In genomic region chr9:37407850-37408502, GRCm38 (mm10) we compare ENCODE assay signal across 9 mouse cellular contexts. TPM values are rescaled to one million over a fixed set of nuclear protein-coding genes. Genes with fewer than 3 reads are reported as not detected.
A peak's percentile ranks its signal among the peaks of the same experiment; 100 is the strongest.
DNase-seq lines count a peak whose midpoint lies in the region; ATAC-seq and TF ChIP-seq lines count a peak whose summit lies in the region.
"Had no signal": no experiment of that assay in that cellular context is flagged by ENCODE, and none has a peak within 500 bp of the region (broad histone marks: within the 10 kb centered on the region; RNA-seq: fewer than 3 reads in every experiment).

No protein-coding gene starts in this region.

- no peak for ATAC-seq in heart, embryonic 12.5 days (ENCODE audit: insufficient number of reproducible peaks, low FRiP score)
- ATAC-seq in forebrain, embryonic 16.5 days: peak; percentile 82
- ATAC-seq in CD4-positive, CD25-positive, alpha-beta regulatory T cell, adult 4 months: no peak
- no peak for ATAC-seq in megakaryocyte, adult 5-6 weeks (ENCODE audit: poor library complexity, severe bottlenecking)

- H3K9ac ChIP-seq in heart, embryonic 12.5 days: no peak overlapping the region
- H3K9ac ChIP-seq in ES-E14 (ENCODE audit: insufficient read depth, low read depth, low read length, poor library complexity, severe bottlenecking): no peak overlapping the region
- H3K9ac ChIP-seq in forebrain, embryonic 16.5 days (replicated peaks; ENCODE audit: low read depth, low read length): peak overlapping the region; percentile 24

- H3K27me3 ChIP-seq in heart, embryonic 12.5 days (replicated peaks): peaks cover 12% of the 10 kb centered on the region
- H3K27me3 ChIP-seq in forebrain, embryonic 16.5 days (replicated peaks; ENCODE audit: control insufficient read depth, insufficient read depth, low read length): no peaks in the 10 kb centered on the region
- H3K27me3 ChIP-seq in midbrain, embryonic 10.5 days (ENCODE audit: low read depth, poor library complexity, severe bottlenecking): peaks cover 54% of the 10 kb centered on the region

- H3K4me3 ChIP-seq in heart, embryonic 12.5 days: no peak overlapping the region
- H3K4me3 ChIP-seq in ES-E14 (ENCODE audit: insufficient read depth in 1 of 2, low read depth in 1 of 2, low read length in 2 of 2, poor library complexity in 1 of 2, severe bottlenecking in 1 of 2): peak overlapping the region in 1 of 2 experiments; percentile 31; a peak in 1 of 4 replicates
- 0 out of 2 replicates have a peak overlapping the region, but pooled peaks have one; percentile 15 for H3K4me3 ChIP-seq in forebrain, embryonic 16.5 days (replicated peaks; ENCODE audit: low read length)
- H3K4me3 ChIP-seq in midbrain, embryonic 10.5 days: peak overlapping the region; percentile 37

- no peak overlapping the region for H3K27ac ChIP-seq in heart, embryonic 12.5 days (ENCODE audit: poor library complexity, severe bottlenecking)
- H3K27ac ChIP-seq in ES-E14 (ENCODE audit: insufficient read depth, low read depth, low read length, poor library complexity, severe bottlenecking): no peak overlapping the region
- H3K27ac ChIP-seq in forebrain, embryonic 16.5 days (ENCODE audit: low read length): no peak overlapping the region
- 0 out of 2 replicates have a peak overlapping the region, but pooled peaks have one; percentile 38 for H3K27ac ChIP-seq in midbrain, embryonic 10.5 days (replicated peaks)

- H3K4me1 ChIP-seq in heart, embryonic 12.5 days (replicated peaks): peaks cover 18% of the 10 kb centered on the region; the same call in 1 of the 2 replicates
- peaks cover 0 to 4% of the 10 kb centered on the region in 2 experiments; a peak in 1 of 4 replicates for H3K4me1 ChIP-seq in ES-E14 (ENCODE audit: control insufficient read depth in 2 of 2, insufficient read depth in 2 of 2, low read length in 2 of 2, poor library complexity in 1 of 2)
- peaks cover 4% of the 10 kb centered on the region; the same call in 1 of the 2 replicates for H3K4me1 ChIP-seq in forebrain, embryonic 16.5 days (replicated peaks; ENCODE audit: control insufficient read depth, insufficient read depth, low read length)
- peaks cover 8% of the 10 kb centered on the region for H3K4me1 ChIP-seq in midbrain, embryonic 10.5 days

- peak overlapping the region; percentile 44 for H3K4me2 ChIP-seq in heart, embryonic 12.5 days
- peak overlapping the region; percentile 40 for H3K4me2 ChIP-seq in forebrain, embryonic 16.5 days (ENCODE audit: low read length)

- 15% methylated on average over 19 of the region's 19 CpGs for WGBS in heart, embryonic 12.5 days
- 11% methylated on average over 19 of the region's 19 CpGs for WGBS in forebrain, embryonic 16.5 days
- WGBS in midbrain, embryonic 10.5 days: 14% methylated on average over 19 of the region's 19 CpGs

- no peaks in the 10 kb centered on the region for H3K9me3 ChIP-seq in heart, embryonic 12.5 days (replicated peaks)
- H3K9me3 ChIP-seq in ES-E14 (ENCODE audit: control insufficient read depth, insufficient read depth, low read depth, low read length): no peaks in the 10 kb centered on the region
- no peaks in the 10 kb centered on the region for H3K9me3 ChIP-seq in forebrain, embryonic 16.5 days (ENCODE audit: control insufficient read depth, low read length)
- H3K9me3 ChIP-seq in midbrain, embryonic 10.5 days (replicated peaks): no peaks in the 10 kb centered on the region
- H3K9me3 ChIP-seq: G1E had no signal

- no peak for DNase-seq in heart, postnatal 36 days
- DNase-seq in ES-E14 (ENCODE audit: low read depth, low spot score): no peak
- no peak for DNase-seq in midbrain, embryonic 10.5 days (ENCODE audit: low spot score)
- DNase-seq in thymus, postnatal 36 days: no peak

- intact Hi-C loops in heart, postnatal 36 days (cut with DNase I): no loop called here

- H3K36me3 ChIP-seq in heart, embryonic 12.5 days: no peaks in the 10 kb centered on the region
- no peaks in the 10 kb centered on the region for H3K36me3 ChIP-seq in ES-E14 (ENCODE audit: control insufficient read depth, insufficient read depth, low read length, poor library complexity, severe bottlenecking)
- no peaks in the 10 kb centered on the region for H3K36me3 ChIP-seq in forebrain, embryonic 16.5 days (ENCODE audit: control insufficient read depth, insufficient read depth)
- H3K36me3 ChIP-seq in midbrain, embryonic 10.5 days: no peaks in the 10 kb centered on the region
- H3K36me3 ChIP-seq: G1E had no signal

- in situ Hi-C loops in ES-E14 (cut with MboI; ENCODE audit: low sequenced_read_pairs in 2 of 2, unreplicated experiment in 2 of 2): loop anchor here (25.0 kb wide), 3 partner anchors 204 to 529 kb away; partner anchors contain the start of genes Olfr878 (in 1 of the 2) and Spa17 (in 1 of the 2)

TF ChIP-seq in ES-E14, 5 proteins besides CTCF, POLR2A, EP300 and RAD21:
- no peak for TF ChIP-seq MAFK (IDR thresholded peaks at IDR 0.05; ENCODE audit: insufficient read depth, low read depth, low read length)
- 0 out of 2 replicates have a peak, but pooled peaks have one; percentile 9 for TF ChIP-seq ZC3H11A (IDR thresholded peaks at IDR 0.05; ENCODE audit: borderline replicate concordance, low read depth, low read length)
- no peak for TF ChIP-seq ZNF384 (IDR thresholded peaks at IDR 0.05; ENCODE audit: low read depth, low read length)

RNA-seq across cellular contexts. Expression of gene Robo4, which starts 6.3 kb away (rescaled TPM):
- polyA plus RNA-seq in heart, embryonic 12.5 days (2016; fragmentation: Nextera tagmentation; extraction: Ambion mirVana): 4.6 and 6.2 TPM in 2 replicates
- total RNA-seq in heart, postnatal 36 days (2021): 10 to 100 TPM; 29.6 to 38.7 TPM
- total RNA-seq in ES-E14 (2012; rRNA removed): 10.8 and 11.2 TPM in 2 replicates
- 4.5 and 4.6 TPM in 2 replicates for polyA plus RNA-seq in forebrain, embryonic 16.5 days (2015; fragmentation: Nextera tagmentation; extraction: Ambion mirVana)
- polyA plus RNA-seq in midbrain, embryonic 10.5 days (2016; fragmentation: Nextera tagmentation; extraction: Ambion mirVana): 5.6 and 6.0 TPM in 2 replicates
- polyA plus RNA-seq in CD4-positive, CD25-positive, alpha-beta regulatory T cell, adult 4 months (2017; shearing (Covaris generic)): not detected
- not detected in 2 replicates for total RNA-seq in megakaryocyte, adult 5-6 weeks (2015)
- total RNA-seq in megakaryocyte, adult 5-6 weeks (2017): not detected in 2 replicates
- polyA plus RNA-seq: G1E had no signal

RNA-seq across cellular contexts. Expression of gene Robo3, which starts 25.1 kb away (rescaled TPM):
- polyA plus RNA-seq in heart, embryonic 12.5 days (2016; fragmentation: Nextera tagmentation; extraction: Ambion mirVana): 0.10 and 0.20 TPM in 2 replicates
- total RNA-seq in heart, postnatal 36 days (2021): not detected
- total RNA-seq in ES-E14 (2012; rRNA removed): 1.2 and 1.4 TPM in 2 replicates
- 1.1 and 3.3 TPM in 2 replicates for polyA plus RNA-seq in forebrain, embryonic 16.5 days (2015; fragmentation: Nextera tagmentation; extraction: Ambion mirVana)
- polyA plus RNA-seq in midbrain, embryonic 10.5 days (2016; fragmentation: Nextera tagmentation; extraction: Ambion mirVana): 13.1 and 36.6 TPM in 2 replicates
- not detected for polyA plus RNA-seq in CD4-positive, CD25-positive, alpha-beta regulatory T cell, adult 4 months (2017; shearing (Covaris generic))
- total RNA-seq in megakaryocyte, adult 5-6 weeks (2015): not detected in 2 replicates
- 0.20 TPM in 1 of 2 replicates, not detected in the other for total RNA-seq in megakaryocyte, adult 5-6 weeks (2017)

RNA-seq across cellular contexts. Expression of gene Hepacam, which starts 40.8 kb away (rescaled TPM):
- 0.06 TPM in 1 of 2 replicates, not detected in the other for polyA plus RNA-seq in heart, embryonic 12.5 days (2016; fragmentation: Nextera tagmentation; extraction: Ambion mirVana)
- total RNA-seq in heart, postnatal 36 days (2021): not detected
- 0.32 and 0.36 TPM in 2 replicates for total RNA-seq in ES-E14 (2012; rRNA removed)
- 6.3 and 6.6 TPM in 2 replicates for polyA plus RNA-seq in forebrain, embryonic 16.5 days (2015; fragmentation: Nextera tagmentation; extraction: Ambion mirVana)
- 0.04 and 0.05 TPM in 2 replicates for polyA plus RNA-seq in midbrain, embryonic 10.5 days (2016; fragmentation: Nextera tagmentation; extraction: Ambion mirVana)
- polyA plus RNA-seq in CD4-positive, CD25-positive, alpha-beta regulatory T cell, adult 4 months (2017; shearing (Covaris generic)): not detected
- not detected in 2 replicates for total RNA-seq in megakaryocyte, adult 5-6 weeks (2015)
- total RNA-seq in megakaryocyte, adult 5-6 weeks (2017): not detected in 2 replicates
- total RNA-seq: G1E had no signal
- polyA plus RNA-seq: G1E had no signal

RNA-seq across cellular contexts. Expression of gene Ccdc15, which starts 59.7 kb away (rescaled TPM):
- polyA plus RNA-seq in heart, embryonic 12.5 days (2016; fragmentation: Nextera tagmentation; extraction: Ambion mirVana): 5.4 and 5.6 TPM in 2 replicates
- 1 to 10 TPM; 1.4 to 2.0 TPM for total RNA-seq in heart, postnatal 36 days (2021)
- 6.7 and 6.9 TPM in 2 replicates for total RNA-seq in ES-E14 (2012; rRNA removed)
- polyA plus RNA-seq in forebrain, embryonic 16.5 days (2015; fragmentation: Nextera tagmentation; extraction: Ambion mirVana): 8.3 and 9.9 TPM in 2 replicates
- 11.7 and 13.1 TPM in 2 replicates for polyA plus RNA-seq in midbrain, embryonic 10.5 days (2016; fragmentation: Nextera tagmentation; extraction: Ambion mirVana)
- polyA plus RNA-seq in CD4-positive, CD25-positive, alpha-beta regulatory T cell, adult 4 months (2017; shearing (Covaris generic)): 10 to 100 TPM in 1 of 2 experiments, 1 to 10 TPM in 1; 6.8 to 10.3 TPM
- total RNA-seq in megakaryocyte, adult 5-6 weeks (2015): 6.0 and 9.2 TPM in 2 replicates
- 6.7 and 8.3 TPM in 2 replicates for total RNA-seq in megakaryocyte, adult 5-6 weeks (2017)
